Mouse (Mus musculus) telencephalon, adult 2 months (tissue): ENCODE measurements at regions not wholly inside any gene's neighbourhood (a gene's known extent, or its start where the extent isn't known, plus 50 kb on each side); places are given as distances from the start of the nearest gene placed in this dataset.

ENCODE experiments used
- DNase-seq: peaks from one replicate; pipeline ENCODE4 v3.0.0-alpha.2; 2011; ENCODE audit warnings: low read depth, low spot score

- no peak for DNase-seq
These were observed 1402.3 kb upstream of the Lrrc6 start for GRCm38 (mm10) chr15:67902982-67903381.

DNA sequence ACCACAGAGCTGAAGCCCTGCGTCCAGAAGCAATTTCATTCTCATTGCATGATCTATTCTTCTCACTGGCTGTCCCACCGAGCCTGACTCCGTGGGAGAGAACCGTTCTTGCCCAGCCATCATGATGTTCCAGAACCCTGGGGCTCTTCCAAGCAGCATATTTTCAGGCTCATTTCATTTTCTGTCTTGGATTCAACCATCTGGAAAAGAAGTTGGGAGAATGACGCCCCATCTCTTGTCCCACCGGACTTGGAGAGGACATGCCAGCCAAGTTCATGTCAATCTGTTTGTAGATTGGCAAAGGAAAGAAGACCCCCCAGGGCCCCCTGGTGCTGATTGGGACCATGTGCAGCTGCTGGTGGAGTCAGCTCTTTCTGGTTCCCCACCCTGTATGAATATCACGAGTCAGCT lies 1400.5 kb upstream of the Lrrc6 start:
- DNase-seq = no peak

DNA sequence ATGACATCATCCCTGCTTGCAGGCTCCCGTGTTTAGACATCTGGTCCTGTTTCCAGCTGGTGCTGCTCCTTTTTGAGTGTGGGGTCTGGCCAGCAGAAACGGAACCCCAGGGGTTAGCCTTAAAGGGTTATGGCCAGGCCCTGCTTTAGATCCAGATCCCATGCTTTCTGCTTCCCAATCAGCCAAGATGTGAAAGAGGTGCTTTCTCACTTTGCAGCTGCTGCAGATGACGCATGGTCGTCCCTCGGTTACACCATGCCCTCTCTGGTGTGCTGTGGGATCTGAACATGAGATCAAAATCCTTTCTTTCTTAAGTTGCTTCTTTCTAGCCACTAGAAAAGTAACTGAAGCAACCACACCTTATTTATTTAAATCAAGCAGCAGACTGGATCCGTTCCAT lies 1399.1 kb upstream of the Lrrc6 start:
- no peak for DNase-seq

DNA sequence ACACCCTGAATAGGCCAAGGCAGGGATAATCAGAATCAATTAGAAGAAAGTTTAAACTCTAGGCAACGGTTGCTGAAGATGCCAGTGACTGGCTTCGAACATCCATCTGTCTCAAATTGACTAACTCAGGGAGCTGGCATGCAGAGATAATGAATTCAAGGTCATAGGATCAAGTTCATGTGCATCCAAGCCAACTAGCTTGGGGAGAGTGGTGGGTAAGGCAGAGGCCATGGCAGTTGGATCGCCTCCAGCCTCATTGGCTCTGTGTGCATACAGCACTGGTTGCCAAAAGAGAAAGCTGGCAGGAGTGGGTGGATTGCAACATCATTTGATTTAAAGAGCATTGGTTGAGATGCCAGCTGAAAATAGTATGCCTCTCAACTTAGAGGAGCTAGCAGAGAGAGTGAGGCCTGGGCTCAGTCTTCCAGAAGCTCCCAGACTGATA lies 1398.3 kb upstream of the Lrrc6 start:
- peak; percentile 75 for DNase-seq

DNA sequence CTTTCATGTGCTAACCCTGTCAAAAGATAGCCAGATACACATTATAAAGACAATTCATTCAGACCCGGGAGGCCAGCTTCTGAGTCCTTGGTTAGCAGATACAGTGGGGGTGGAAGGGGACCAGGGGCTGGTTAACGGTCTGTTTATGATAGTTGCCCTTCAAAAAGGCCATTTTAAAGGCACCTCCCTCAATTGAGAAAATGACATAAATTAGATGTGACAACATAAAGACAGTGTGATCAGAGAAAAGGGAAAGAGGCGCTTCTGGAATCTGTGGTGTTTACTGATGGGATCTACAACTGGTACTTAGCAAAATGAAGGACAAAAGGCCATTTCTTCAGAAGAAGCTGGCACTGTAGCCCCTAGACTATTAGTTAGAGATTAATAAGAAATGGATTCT lies 1391.4 kb upstream of the Lrrc6 start:
- no peak for DNase-seq

- no peak for DNase-seq
These were observed 1390.0 kb upstream of the Lrrc6 start for GRCm38 (mm10) chr15:67890612-67891304.

DNA sequence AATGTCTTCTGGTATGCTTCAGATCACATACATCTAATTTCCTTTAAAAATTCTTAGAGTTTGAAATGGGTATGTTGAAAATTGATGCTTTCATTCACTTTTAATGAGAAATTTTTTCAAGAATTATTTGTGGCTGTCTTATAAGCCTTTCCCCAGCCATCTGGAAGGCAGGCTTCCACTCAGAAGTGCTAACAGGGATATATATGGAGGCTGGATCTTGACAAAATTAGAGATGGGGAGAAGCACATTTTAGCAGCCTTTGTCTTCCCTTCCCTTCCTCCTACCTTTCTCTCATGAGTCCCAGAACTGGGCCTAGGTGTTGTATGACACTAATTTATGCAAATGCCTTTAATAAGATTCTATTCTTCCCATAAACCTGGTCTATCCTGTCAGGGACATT lies 1387.8 kb upstream of the Lrrc6 start:
- peak; percentile 65 for DNase-seq

DNA sequence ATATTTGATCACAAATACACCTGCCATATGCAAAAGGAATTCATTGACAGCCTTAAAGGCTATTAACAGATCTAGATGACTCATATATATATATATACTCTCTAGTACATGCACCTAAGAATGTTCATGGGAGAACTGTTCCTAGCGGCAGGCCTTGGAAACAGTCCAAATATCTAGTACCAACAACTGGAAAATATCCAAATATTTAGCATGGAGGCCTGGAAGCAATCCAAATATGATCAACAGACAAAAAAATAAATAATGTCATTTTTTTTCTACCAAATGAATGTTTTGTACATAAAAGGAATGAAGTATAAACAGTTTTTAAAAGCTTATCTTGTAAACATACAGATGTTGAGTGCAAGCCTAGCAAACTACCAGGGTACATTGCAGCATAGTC lies 1354.6 kb upstream of the Lrrc6 start:
- DNase-seq = no peak

DNA sequence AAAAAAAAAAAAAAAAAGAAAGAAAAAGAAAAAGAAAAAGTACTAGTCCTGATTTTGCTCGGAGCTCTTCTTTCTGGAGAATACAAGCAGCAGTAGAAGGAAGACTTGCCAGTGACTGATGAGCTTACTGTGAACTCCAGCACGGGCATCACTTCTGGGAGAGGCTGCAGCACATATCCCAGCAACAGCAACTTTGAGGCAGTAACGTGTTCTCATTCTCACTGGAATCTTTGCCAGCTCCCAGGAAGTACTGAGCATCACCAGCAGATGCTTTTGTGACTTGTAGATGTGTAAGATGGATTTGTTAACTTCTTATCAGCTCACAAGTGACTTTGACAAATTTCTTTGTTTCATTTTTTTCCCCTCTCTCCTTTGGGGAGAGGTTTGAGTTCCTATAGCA lies 1349.4 kb upstream of the Lrrc6 start:
- peak; percentile 55 for DNase-seq

- no peak for DNase-seq
These were observed 1345.0 kb upstream of the Lrrc6 start for GRCm38 (mm10) chr15:67845707-67846106.

GRCm38 (mm10) chr15:67840671-67841070 lies 1340.0 kb upstream of the Lrrc6 start:
- peak; percentile 93 for DNase-seq

DNA sequence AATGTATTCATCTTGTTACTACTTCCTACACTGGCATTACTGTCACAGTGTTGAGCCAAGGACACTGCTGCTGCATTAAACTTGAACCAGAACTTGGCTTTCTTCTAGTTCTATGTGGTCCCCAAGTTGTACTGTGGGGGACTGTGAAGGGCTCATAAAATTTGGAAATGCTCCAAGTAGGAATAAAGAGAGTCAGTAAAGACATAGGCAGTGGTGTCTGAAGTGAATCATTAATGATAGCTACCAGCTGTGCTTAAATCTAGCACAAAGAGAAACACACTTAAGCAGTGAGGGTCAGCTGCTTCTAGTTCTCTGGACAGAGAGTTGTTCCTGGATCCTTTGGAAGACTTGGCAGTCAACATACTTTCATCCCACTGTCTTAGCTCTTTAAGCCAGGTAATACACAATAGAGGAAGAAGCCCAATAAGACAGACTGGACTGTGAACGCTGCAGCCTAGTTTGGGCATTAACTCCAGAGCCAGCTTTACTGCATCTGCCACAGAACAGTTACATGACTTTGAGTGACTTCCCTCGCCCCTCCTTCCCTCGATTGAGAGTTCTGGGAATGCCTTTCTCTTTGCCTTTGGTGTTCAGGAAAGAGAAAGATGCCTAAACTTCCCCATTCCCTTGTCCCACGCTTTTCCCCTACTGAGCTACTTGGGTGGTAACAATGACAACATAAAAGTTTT lies 1325.2 kb upstream of the Lrrc6 start:
- no peak for DNase-seq

DNA sequence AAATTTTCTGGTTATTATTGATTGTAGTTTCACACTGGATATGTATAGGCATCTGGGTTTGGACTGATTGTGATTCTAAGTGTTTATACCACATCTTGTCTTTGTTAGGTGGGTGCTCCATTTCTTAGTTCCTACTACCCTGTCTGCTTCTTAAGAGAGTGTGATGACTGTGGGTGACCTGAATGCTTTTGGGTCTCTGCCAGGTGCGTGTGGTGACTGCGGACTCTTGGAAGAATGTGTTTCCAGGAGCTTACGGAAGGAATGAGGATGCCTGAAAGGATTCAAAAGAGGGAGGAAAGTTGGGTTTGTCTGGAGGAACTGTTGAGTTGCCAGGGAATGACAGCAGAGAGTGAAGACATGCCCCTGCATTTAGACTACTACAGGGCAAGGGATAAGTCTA lies 1322.5 kb upstream of the Lrrc6 start:
- DNase-seq = no peak

- no peak for DNase-seq
These were observed 1299.2 kb upstream of the Lrrc6 start for GRCm38 (mm10) chr15:67799871-67800270.

DNA sequence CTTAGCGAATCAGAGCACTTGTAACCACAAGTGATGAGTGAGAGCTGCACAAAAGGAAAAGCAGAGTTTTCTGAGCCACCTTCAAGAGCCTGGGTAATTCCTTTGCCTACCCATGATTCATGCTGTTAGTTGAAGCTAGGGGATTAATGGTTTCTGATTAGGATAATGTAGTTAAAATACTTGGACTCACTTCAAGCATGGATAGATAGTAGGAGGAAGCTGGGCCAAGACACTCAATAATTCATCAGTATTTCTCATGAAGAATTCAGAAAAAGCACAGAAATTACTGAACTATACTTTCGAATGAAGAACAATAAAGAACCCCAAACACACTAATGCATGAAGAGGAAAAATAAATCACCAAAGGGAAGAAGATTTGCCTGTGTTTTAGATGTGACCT lies 1294.9 kb upstream of the Lrrc6 start:
- DNase-seq = no peak

DNA sequence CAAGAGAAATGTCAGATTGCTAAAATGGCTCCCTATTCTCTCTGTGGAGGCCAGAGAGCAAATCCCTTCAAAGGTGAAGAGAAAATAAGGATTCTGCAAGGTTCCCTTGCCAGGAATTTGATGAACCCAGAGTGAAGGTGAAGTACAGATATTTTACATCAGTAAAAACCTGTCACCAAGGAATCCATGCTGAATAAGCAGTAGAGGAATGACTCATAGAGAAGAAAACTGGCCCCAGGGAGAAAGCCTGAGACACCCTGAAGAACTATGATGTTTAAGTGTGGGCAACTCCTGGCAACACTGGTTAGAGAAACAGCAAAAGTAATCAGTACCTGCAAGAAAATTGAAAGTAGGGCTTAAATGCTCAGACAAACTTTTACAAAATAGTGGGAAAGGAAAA lies 1292.1 kb upstream of the Lrrc6 start:
- DNase-seq = no peak

- peak; percentile 38 for DNase-seq
These were observed 1287.9 kb upstream of the Lrrc6 start for GRCm38 (mm10) chr15:67788587-67788986.

DNA sequence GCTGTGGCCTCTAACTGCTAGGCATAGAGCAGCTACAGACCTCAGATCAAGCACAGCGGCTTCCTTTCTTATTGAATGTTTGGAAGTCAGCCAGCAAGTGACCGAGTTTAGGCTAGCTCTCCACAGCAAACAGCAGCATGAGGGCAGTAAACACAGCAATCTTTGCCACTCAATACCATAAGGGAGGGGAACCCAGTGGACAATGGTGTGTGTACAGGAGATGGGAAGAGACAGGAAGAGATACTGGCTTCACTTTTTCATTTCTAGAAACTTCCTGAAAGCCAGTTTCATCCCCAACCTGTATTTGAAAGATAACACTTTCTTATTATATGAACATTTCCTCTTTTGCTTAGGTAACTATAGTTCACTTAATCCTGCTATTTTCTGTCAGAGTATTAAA lies 1284.9 kb upstream of the Lrrc6 start:
- DNase-seq = no peak

GRCm38 (mm10) chr15:67783754-67784153 lies 1283.0 kb upstream of the Lrrc6 start:
- DNase-seq = no peak

DNA sequence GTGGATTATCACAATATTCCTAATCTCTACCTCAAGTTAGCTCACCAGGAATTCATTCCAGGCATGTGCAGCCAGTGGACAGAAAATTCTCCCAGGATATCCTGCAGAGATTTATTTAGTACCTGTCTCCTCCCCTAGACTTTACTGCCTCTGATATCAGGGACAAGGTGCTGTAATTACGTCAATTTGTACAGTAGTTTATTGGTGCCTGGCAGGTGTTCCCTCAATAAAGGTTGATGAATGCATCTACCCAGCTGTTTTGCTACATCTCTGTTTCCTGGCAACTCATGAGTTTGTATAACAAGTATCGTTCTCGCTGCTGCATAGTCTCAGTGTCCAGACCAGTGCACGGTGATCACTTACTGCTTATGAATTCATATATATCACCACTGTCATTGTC lies 1281.8 kb upstream of the Lrrc6 start:
- DNase-seq = no peak

DNA sequence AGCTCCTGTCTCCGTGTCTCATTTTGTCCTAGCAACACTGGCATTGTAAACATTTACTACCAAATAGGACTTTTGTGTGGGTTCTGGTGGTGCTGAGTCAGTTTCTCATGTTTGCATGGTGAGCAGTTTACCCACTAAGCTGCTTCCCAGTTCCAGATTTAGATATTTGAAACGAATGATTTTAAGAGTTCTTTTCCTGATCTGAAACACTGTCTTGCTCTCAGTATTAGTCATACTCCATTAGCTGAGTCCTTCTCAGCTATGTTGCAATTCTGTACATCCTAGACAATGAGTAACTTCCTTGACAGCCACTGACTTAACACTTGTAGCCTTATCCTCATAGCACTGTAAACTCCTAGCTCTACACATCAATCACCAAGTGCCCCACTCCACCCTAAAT lies 1280.1 kb upstream of the Lrrc6 start:
- no peak for DNase-seq

- DNase-seq = no peak
These were observed 1266.9 kb upstream of the Lrrc6 start for GRCm38 (mm10) chr15:67767624-67768023.

DNA sequence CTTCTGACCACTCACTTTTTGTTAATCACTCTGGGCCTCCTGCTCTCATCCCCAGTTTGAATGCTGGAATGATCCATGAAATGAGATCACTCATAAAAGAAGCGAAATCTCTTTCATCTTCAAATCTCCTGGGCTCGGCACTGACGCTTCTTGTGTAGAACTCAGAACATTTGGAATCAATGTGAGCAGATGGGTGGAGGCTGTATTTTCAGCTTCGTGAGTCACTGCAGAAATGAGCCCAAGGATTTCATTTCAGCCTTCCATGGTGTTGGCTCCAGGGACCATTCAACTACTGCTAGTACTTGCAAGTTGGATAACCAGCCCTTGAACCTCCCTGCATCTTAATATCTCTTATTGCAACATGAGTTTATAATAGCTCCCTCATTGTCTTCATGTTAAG lies 1258.5 kb upstream of the Lrrc6 start:
- peak; percentile 50 for DNase-seq
